Mouse (Mus musculus): ENCODE results near the gene Cntfr.

- TF ChIP-seq EP300 (IDR thresholded peaks at IDR 0.05; ENCODE audit: low read depth) (no peak), CTCF (IDR thresholded peaks at IDR 0.05; ENCODE audit: low read depth) (no peak)
Measured at GRCm38 (mm10) chr4:41745021-41745420, 48.1 kb upstream of the Cntfr start.
